Comparison of ENCODE assay signal across 8 mouse cellular contexts in genomic region chr1:60409168-60409828, GRCm38 (mm10). TPM values are rescaled to one million over a fixed set of nuclear protein-coding genes. Genes with fewer than 3 reads are reported as not detected.
DNase-seq lines count a peak whose midpoint lies in the region; ATAC-seq and TF ChIP-seq lines count a peak whose summit lies in the region.

Gene Abi2, plus strand, starts transcription at chr1:60409619.

- no peak for TF ChIP-seq EP300 in heart, postnatal 0 days (IDR thresholded peaks at IDR 0.05; ENCODE audit: low read depth)
- TF ChIP-seq EP300 in liver, embryonic 14.5 days (IDR thresholded peaks at IDR 0.05; ENCODE audit: low read depth), result no peak; the same call in 1 of the 2 replicates
- no peak for TF ChIP-seq EP300 in stomach, postnatal 0 days (optimal IDR thresholded peaks at IDR 0.05)

- H3K27me3 ChIP-seq in E14TG2a.4 (ENCODE audit: insufficient read depth, low read length), result no peaks in the 10 kb centered on the region
- H3K27me3 ChIP-seq in forebrain, embryonic 12.5 days, result no peaks in the 10 kb centered on the region
- H3K27me3 ChIP-seq in heart, postnatal 0 days (ENCODE audit: control insufficient read depth, insufficient read depth, low read length), result no peaks in the 10 kb centered on the region
- no peaks in the 10 kb centered on the region for H3K27me3 ChIP-seq in liver, embryonic 14.5 days (ENCODE audit: control insufficient read depth, insufficient read depth, low read length)
- H3K27me3 ChIP-seq in neural tube, embryonic 11.5 days (ENCODE audit: control insufficient read depth, insufficient read depth, low read length), result no peaks in the 10 kb centered on the region
- no peaks in the 10 kb centered on the region for H3K27me3 ChIP-seq in stomach, postnatal 0 days (ENCODE audit: control insufficient read depth, insufficient read depth, low read length)

- DNase-seq in c-Kit-positive CD71-positive TER-119-negative erythroid progenitor cells, embryonic 14.5 days (ENCODE audit: low read depth), result peak; percentile 58
- DNase-seq in heart, postnatal 0 days (ENCODE audit: low spot score), result peak; percentile 90
- DNase-seq in kidney, postnatal 36 days, result peak; percentile 92 to 96
- DNase-seq in liver, embryonic 14.5 days (ENCODE audit: low read depth in 3 of 3, low spot score in 3 of 3), result peak; percentile 53 to 63 (median 61)
- peak; percentile 98 for DNase-seq in neural tube, embryonic 11.5 days (ENCODE audit: low spot score)
- peak; percentile 86 for DNase-seq in stomach, postnatal 0 days (ENCODE audit: low spot score)

- H3K4me2 ChIP-seq in forebrain, embryonic 12.5 days, result peak within 1 kb of the TSS; percentile 59
- peak within 1 kb of the TSS; percentile 86 for H3K4me2 ChIP-seq in heart, postnatal 0 days (ENCODE audit: low read depth, low read length)
- peak within 1 kb of the TSS; percentile 91 for H3K4me2 ChIP-seq in liver, embryonic 14.5 days (ENCODE audit: low read depth)
- peak within 1 kb of the TSS; percentile 61 for H3K4me2 ChIP-seq in neural tube, embryonic 11.5 days (ENCODE audit: low read depth)
- peak within 1 kb of the TSS; percentile 81 for H3K4me2 ChIP-seq in stomach, postnatal 0 days (replicated peaks; ENCODE audit: low read depth)

- TF ChIP-seq CTCF in E14TG2a.4 (conservative IDR thresholded peaks at IDR 0.05; ENCODE audit: low read length), result no peak
- TF ChIP-seq CTCF in heart, postnatal 0 days (IDR thresholded peaks at IDR 0.05; ENCODE audit: low read depth), result no peak
- TF ChIP-seq CTCF in liver, embryonic 14.5 days (IDR thresholded peaks at IDR 0.05; ENCODE audit: low read depth), result no peak
- no peak for TF ChIP-seq CTCF in stomach, postnatal 0 days (IDR thresholded peaks at IDR 0.05; ENCODE audit: low read depth)

- H3K4me3 ChIP-seq in E14TG2a.4 (replicated peaks; ENCODE audit: low read length), result peak within 1 kb of the TSS; percentile 91
- H3K4me3 ChIP-seq in forebrain, embryonic 12.5 days (replicated peaks), result peak within 1 kb of the TSS; percentile 93
- H3K4me3 ChIP-seq in heart, postnatal 0 days (ENCODE audit: low read depth, low read length), result peak within 1 kb of the TSS; percentile 95
- peak within 1 kb of the TSS; percentile 75 to 86 for H3K4me3 ChIP-seq in liver, embryonic 14.5 days (ENCODE audit: insufficient read depth in 1 of 2, low read depth in 2 of 2, low read length in 2 of 2)
- peak within 1 kb of the TSS; percentile 90 for H3K4me3 ChIP-seq in neural tube, embryonic 11.5 days (ENCODE audit: low read depth, low read length)
- H3K4me3 ChIP-seq in stomach, postnatal 0 days (ENCODE audit: low read depth, low read length), result peak within 1 kb of the TSS; percentile 86

- WGBS in forebrain, embryonic 12.5 days, result under 1% methylated on average over 53 of the region's 69 CpGs
- under 1% methylated on average over 45 of the region's 69 CpGs for WGBS in heart, postnatal 0 days
- WGBS in liver, embryonic 14.5 days (ENCODE audit: insufficient replicate concordance), result 1% methylated on average over 59 of the region's 69 CpGs
- WGBS in neural tube, embryonic 11.5 days, result 0% methylated on average over 24 of the region's 69 CpGs
- WGBS in stomach, postnatal 0 days, result 0% methylated on average over 22 of the region's 69 CpGs

- H3K27ac ChIP-seq in forebrain, embryonic 12.5 days, result peak within 1 kb of the TSS; percentile 97
- H3K27ac ChIP-seq in heart, postnatal 0 days (ENCODE audit: low read depth), result peak within 1 kb of the TSS; percentile 93
- H3K27ac ChIP-seq in liver, embryonic 14.5 days, result peak within 1 kb of the TSS; percentile 42
- peak within 1 kb of the TSS; percentile 98 for H3K27ac ChIP-seq in neural tube, embryonic 11.5 days (ENCODE audit: low read depth, low read length)
- H3K27ac ChIP-seq in stomach, postnatal 0 days (replicated peaks), result peak within 1 kb of the TSS; percentile 87

- ATAC-seq in forebrain, embryonic 12.5 days (ENCODE audit: low FRiP score), result peak; percentile 93
- peak; percentile 93 for ATAC-seq in heart, postnatal 0 days (ENCODE audit: insufficient read depth, low read depth)
- peak; percentile 88 for ATAC-seq in liver, embryonic 14.5 days (ENCODE audit: insufficient read depth)
- ATAC-seq in neural tube, embryonic 11.5 days (ENCODE audit: insufficient read depth, low FRiP score, low TSS enrichment), result peak; percentile 92
- ATAC-seq in stomach, postnatal 0 days (ENCODE audit: low FRiP score, low TSS enrichment), result peak; percentile 95

- H3K9me3 ChIP-seq in E14TG2a.4 (ENCODE audit: low read length), result no peaks in the 10 kb centered on the region
- H3K9me3 ChIP-seq in forebrain, embryonic 12.5 days, result no peaks in the 10 kb centered on the region
- H3K9me3 ChIP-seq in heart, postnatal 0 days (replicated peaks; ENCODE audit: control insufficient read depth, low read length), result no peaks in the 10 kb centered on the region
- no peaks in the 10 kb centered on the region for H3K9me3 ChIP-seq in liver, embryonic 14.5 days (ENCODE audit: control insufficient read depth, low read length)
- H3K9me3 ChIP-seq in neural tube, embryonic 11.5 days (ENCODE audit: control insufficient read depth, low read length), result no peaks in the 10 kb centered on the region
- H3K9me3 ChIP-seq in stomach, postnatal 0 days (ENCODE audit: control insufficient read depth, low read length), result no peaks in the 10 kb centered on the region

- no peaks in the 10 kb centered on the region for H3K36me3 ChIP-seq in E14TG2a.4 (ENCODE audit: insufficient read depth, low read length)
- no peaks in the 10 kb centered on the region for H3K36me3 ChIP-seq in forebrain, embryonic 12.5 days (replicated peaks)
- no peaks in the 10 kb centered on the region for H3K36me3 ChIP-seq in heart, postnatal 0 days (replicated peaks; ENCODE audit: control insufficient read depth, insufficient read depth, low read length)
- H3K36me3 ChIP-seq in liver, embryonic 14.5 days (replicated peaks; ENCODE audit: control insufficient read depth, insufficient read depth, low read depth), result no peaks in the 10 kb centered on the region
- H3K36me3 ChIP-seq in neural tube, embryonic 11.5 days (ENCODE audit: control insufficient read depth, insufficient read depth, low read length), result no peaks in the 10 kb centered on the region
- H3K36me3 ChIP-seq in stomach, postnatal 0 days (ENCODE audit: control insufficient read depth, insufficient read depth, low read length), result no peaks in the 10 kb centered on the region

- peak within 1 kb of the TSS; percentile 91 for H3K9ac ChIP-seq in forebrain, embryonic 12.5 days
- peak within 1 kb of the TSS; percentile 93 for H3K9ac ChIP-seq in heart, postnatal 0 days (replicated peaks; ENCODE audit: low read depth, low read length)
- peak within 1 kb of the TSS; percentile 73 for H3K9ac ChIP-seq in liver, embryonic 14.5 days (replicated peaks)
- peak within 1 kb of the TSS; percentile 95 for H3K9ac ChIP-seq in neural tube, embryonic 11.5 days (ENCODE audit: low read length)
- H3K9ac ChIP-seq in stomach, postnatal 0 days (ENCODE audit: low read length), result peak within 1 kb of the TSS; percentile 82

- peaks cover 48% of the 10 kb centered on the region for H3K4me1 ChIP-seq in E14TG2a.4 (replicated peaks; ENCODE audit: low read depth, low read length)
- H3K4me1 ChIP-seq in forebrain, embryonic 12.5 days, result peaks cover 12% of the 10 kb centered on the region
- peaks cover 4% of the 10 kb centered on the region; the same call in 1 of the 2 replicates for H3K4me1 ChIP-seq in heart, postnatal 0 days (ENCODE audit: control insufficient read depth, insufficient read depth)
- peaks cover 0 to 4% of the 10 kb centered on the region in 2 experiments; a peak in 3 of 4 replicates for H3K4me1 ChIP-seq in liver, embryonic 14.5 days (replicated peaks; ENCODE audit: control insufficient read depth in 2 of 2, insufficient read depth in 2 of 2, low read length in 1 of 2)
- H3K4me1 ChIP-seq in neural tube, embryonic 11.5 days (ENCODE audit: control insufficient read depth, insufficient read depth, low read length), result no peaks in the 10 kb centered on the region
- no peaks in the 10 kb centered on the region for H3K4me1 ChIP-seq in stomach, postnatal 0 days (replicated peaks; ENCODE audit: control insufficient read depth, insufficient read depth)

RNA-seq across cellular contexts. Expression of gene Abi2, which starts in this region (rescaled TPM):
- polyA plus RNA-seq in forebrain, embryonic 12.5 days (2016; fragmentation: Nextera tagmentation; extraction: Ambion mirVana), result 65.3 and 76.0 TPM in 2 replicates
- 35.4 and 39.3 TPM in 2 replicates for total RNA-seq in heart, postnatal 0 days (2014; rRNA removed; ENCODE audit: low replicate concordance)
- 11.9 and 12.8 TPM in 2 replicates for polyA plus RNA-seq in heart, postnatal 0 days (2015; fragmentation: Nextera tagmentation; extraction: Ambion mirVana)
- polyA plus RNA-seq in liver, embryonic 14.5 days (2012; rRNA removed), result 1.6 and 1.9 TPM in 2 replicates
- 3.0 and 3.3 TPM in 2 replicates for polyA plus RNA-seq in liver, embryonic 14.5 days (2014; fragmentation: Nextera tagmentation; extraction: Ambion mirVana)
- polyA plus RNA-seq in neural tube, embryonic 11.5 days (2014; fragmentation: Nextera tagmentation; extraction: Ambion mirVana), result 49.6 and 53.6 TPM in 2 replicates
- 6.8 and 7.0 TPM in 2 replicates for polyA plus RNA-seq in stomach, postnatal 0 days (2015; fragmentation: Nextera tagmentation; extraction: Ambion mirVana)

Comparison
In these comparisons a context has a peak if more than half of its experiments do, and no peak if none do; other contexts are left out.
1. Peak in every context shown above with its lines: DNase-seq, ATAC-seq, H3K4me3 ChIP-seq and H3K27ac ChIP-seq.
2. H3K27ac ChIP-seq: peak in every context shown above with its lines; median percentile 98 in neural tube, embryonic 11.5 days; 97 in forebrain, embryonic 12.5 days; 93 in heart, postnatal 0 days; 87 in stomach, postnatal 0 days; 42 in liver, embryonic 14.5 days.